Mouse (Mus musculus) kidney, embryonic 16.5 days (tissue): ENCODE measurements at regions not wholly inside any gene's neighbourhood (a gene's known extent, or its start where the extent isn't known, plus 50 kb on each side); places are given as distances from the start of the nearest gene placed in this dataset.

Experiments used
- ATAC-seq: fragments of 200-750 bp; cut with Nextera tagmentation; 2 replicates; pipeline ENCODE4 v1.8.0; 2017; ENCODE audit warnings: moderate TSS enrichment; ENCODE audit not compliant: low FRiP score, low TSS enrichment
- H3K27ac ChIP-seq: fragments of 300-500 bp; sonication (generic); 2 replicates; pipeline ENCODE4 v1.5.1; 2014; ENCODE audit warnings: low read length
- H3K27me3 ChIP-seq: fragments of 300-500 bp; sonication (generic); 2 replicates; pipeline ENCODE4 v1.6.1; 2014; ENCODE audit warnings: low read length, control low read depth, mixed read lengths; ENCODE audit not compliant: insufficient read depth
- H3K36me3 ChIP-seq: fragments of 300-500 bp; sonication (generic); 2 replicates; pipeline ENCODE4 v1.6.1; 2014; ENCODE audit warnings: low read length, control low read depth, mixed read lengths; ENCODE audit not compliant: insufficient read depth
- H3K4me1 ChIP-seq: fragments of 300-500 bp; sonication (generic); 2 replicates; pipeline ENCODE4 v1.6.1; 2014; ENCODE audit warnings: low read length, control low read depth, mixed read lengths; ENCODE audit not compliant: insufficient read depth
- H3K4me2 ChIP-seq: fragments of 300-500 bp; sonication (generic); replicated peaks from 2 replicates; pipeline ENCODE4 v1.6.1; 2014; ENCODE audit warnings: low read depth, low read length
- H3K4me3 ChIP-seq: fragments of 300-500 bp; sonication (generic); 2 replicates; pipeline ENCODE4 v1.5.1; 2014; ENCODE audit warnings: mild to moderate bottlenecking, low read length
- H3K9ac ChIP-seq: fragments of 300-500 bp; sonication (generic); replicated peaks from 2 replicates; pipeline ENCODE4 v1.6.1; 2014; ENCODE audit warnings: low read length
- H3K9me3 ChIP-seq: fragments of 300-500 bp; sonication (generic); 2 replicates; pipeline ENCODE4 v1.6.1; 2016; ENCODE audit warnings: low read length, control low read depth
- WGBS: fragments of 180-500 bp; shearing (Covaris S2); extraction: QIAGEN DNeasy Blood & Tissue Kit; methylation state at CpG from one replicate; pipeline ENCODE4 v1.1.7; 2014; 5-methylcytosine and 5-hydroxymethylcytosine counted together

- Histone ChIP-seq H3K4me2 (no peak overlapping the region), H3K4me1 (peaks cover 8% of the 10 kb centered on the region; the same call in 1 of the 2 replicates), H3K4me3 (no peak overlapping the region), H3K9me3 (no peaks in the 10 kb centered on the region), H3K27me3 (no peaks in the 10 kb centered on the region), H3K9ac (no peak overlapping the region), H3K36me3 (no peaks in the 10 kb centered on the region), H3K27ac (no peak overlapping the region)
- ATAC-seq, result no peak
- WGBS, result 74% methylated on average over 6 of the region's 6 CpGs
Observed at GRCm38 (mm10) chr3:149104080-149104479, 113.7 kb upstream of the Adgrl2 start.

GRCm38 (mm10) chr3:149103469-149103868 lies 113.1 kb upstream of the Adgrl2 start:
- Histone ChIP-seq H3K9ac (no peak overlapping the region), H3K27ac (no peak overlapping the region), H3K4me2 (no peak overlapping the region), H3K4me3 (no peak overlapping the region), H3K27me3 (no peaks in the 10 kb centered on the region), H3K36me3 (no peaks in the 10 kb centered on the region), H3K4me1 (peaks cover 8% of the 10 kb centered on the region; the same call in 1 of the 2 replicates), H3K9me3 (no peaks in the 10 kb centered on the region)
- ATAC-seq, result no peak
- 86% methylated on average over 3 of the region's 3 CpGs for WGBS

GRCm38 (mm10) chr3:149102846-149103245 lies 112.5 kb upstream of the Adgrl2 start:
- no peaks in the 10 kb centered on the region for H3K36me3 ChIP-seq
- no peak for ATAC-seq
- H3K4me3 ChIP-seq, result no peak overlapping the region
- H3K4me2 ChIP-seq, result no peak overlapping the region
- 87% methylated on average over 8 of the region's 8 CpGs for WGBS
- H3K27ac ChIP-seq, result no peak overlapping the region
- no peak overlapping the region for H3K9ac ChIP-seq
- peaks cover 8% of the 10 kb centered on the region; the same call in 1 of the 2 replicates for H3K4me1 ChIP-seq
- no peaks in the 10 kb centered on the region for H3K27me3 ChIP-seq
- H3K9me3 ChIP-seq, result no peaks in the 10 kb centered on the region

- Histone ChIP-seq H3K4me1 (peaks cover 8% of the 10 kb centered on the region; the same call in 1 of the 2 replicates), H3K4me2 (no peak overlapping the region), H3K9ac (no peak overlapping the region), H3K27me3 (no peaks in the 10 kb centered on the region), H3K4me3 (no peak overlapping the region), H3K36me3 (no peaks in the 10 kb centered on the region), H3K27ac (no peak overlapping the region), H3K9me3 (no peaks in the 10 kb centered on the region)
- no peak for ATAC-seq
- WGBS, result 73% methylated on average over 10 of the region's 10 CpGs
Observed at GRCm38 (mm10) chr3:149101785-149102184, 111.4 kb upstream of the Adgrl2 start.

- WGBS, result 60% methylated on average over 4 of the region's 4 CpGs
- Histone ChIP-seq H3K9ac (no peak overlapping the region), H3K9me3 (no peaks in the 10 kb centered on the region), H3K4me1 (no peaks in the 10 kb centered on the region), H3K4me3 (no peak overlapping the region), H3K4me2 (no peak overlapping the region), H3K27ac (no peak overlapping the region), H3K36me3 (no peaks in the 10 kb centered on the region), H3K27me3 (no peaks in the 10 kb centered on the region)
- ATAC-seq, result no peak
Observed at GRCm38 (mm10) chr3:149098764-149099163, 108.4 kb upstream of the Adgrl2 start.

GRCm38 (mm10) chr3:149097026-149097425 lies 106.7 kb upstream of the Adgrl2 start:
- H3K9me3 ChIP-seq, result no peaks in the 10 kb centered on the region
- peaks cover 7% of the 10 kb centered on the region; the same call in 1 of the 2 replicates for H3K4me1 ChIP-seq
- no peak overlapping the region for H3K4me2 ChIP-seq
- no peak overlapping the region for H3K4me3 ChIP-seq
- H3K9ac ChIP-seq, result no peak overlapping the region
- no peak overlapping the region for H3K27ac ChIP-seq
- WGBS, result 82% methylated on average over 4 of the region's 4 CpGs
- no peak for ATAC-seq
- H3K36me3 ChIP-seq, result no peaks in the 10 kb centered on the region
- H3K27me3 ChIP-seq, result no peaks in the 10 kb centered on the region

- peak overlapping the region; percentile 36 for H3K4me2 ChIP-seq
- no peak overlapping the region for H3K4me3 ChIP-seq
- 8% methylated on average over 5 of the region's 5 CpGs for WGBS
Observed at GRCm38 (mm10) chr3:149092649-149093048, 102.3 kb upstream of the Adgrl2 start.

GRCm38 (mm10) chr3:149090103-149090502 lies 99.7 kb upstream of the Adgrl2 start:
- ATAC-seq, result no peak
- H3K36me3 ChIP-seq, result no peaks in the 10 kb centered on the region
- H3K27me3 ChIP-seq, result no peaks in the 10 kb centered on the region
- no peak overlapping the region for H3K4me2 ChIP-seq
- H3K9me3 ChIP-seq, result no peaks in the 10 kb centered on the region
- no peak overlapping the region for H3K4me3 ChIP-seq
- no peak overlapping the region for H3K27ac ChIP-seq
- 25% methylated on average over 5 of the region's 5 CpGs for WGBS
- H3K4me1 ChIP-seq, result peaks cover 46% of the 10 kb centered on the region
- H3K9ac ChIP-seq, result no peak overlapping the region

More at GRCm38 (mm10) chr3:149092649-149093048, 102.3 kb upstream of the Adgrl2 start:
- Histone ChIP-seq H3K27me3 (no peaks in the 10 kb centered on the region), H3K36me3 (no peaks in the 10 kb centered on the region), H3K9ac (no peak overlapping the region), H3K4me1 (peaks cover 26% of the 10 kb centered on the region), H3K9me3 (no peaks in the 10 kb centered on the region), H3K27ac (no peak overlapping the region)
- no peak for ATAC-seq

- H3K27me3 ChIP-seq, result no peaks in the 10 kb centered on the region
- ATAC-seq, result peak; percentile 17; the same call in 1 of the 2 replicates
- peak overlapping the region; percentile 54 for H3K4me2 ChIP-seq
- peak overlapping the region; percentile 58; the same call in 1 of the 2 replicates for H3K27ac ChIP-seq
- 6% methylated on average over 16 of the region's 16 CpGs for WGBS
- peak overlapping the region; percentile 31 for H3K4me3 ChIP-seq
- peak overlapping the region; percentile 42 for H3K9ac ChIP-seq
- H3K9me3 ChIP-seq, result no peaks in the 10 kb centered on the region
- no peaks in the 10 kb centered on the region for H3K36me3 ChIP-seq
- peaks cover 51% of the 10 kb centered on the region for H3K4me1 ChIP-seq
Observed at GRCm38 (mm10) chr3:149088621-149089128, 98.3 kb upstream of the Adgrl2 start.

GRCm38 (mm10) chr3:149087488-149087887 lies 97.1 kb upstream of the Adgrl2 start:
- WGBS, result 52% methylated on average over 8 of the region's 8 CpGs
- Histone ChIP-seq H3K9me3 (no peaks in the 10 kb centered on the region), H3K27me3 (no peaks in the 10 kb centered on the region), H3K4me3 (no peak overlapping the region), H3K36me3 (no peaks in the 10 kb centered on the region), H3K9ac (no peak overlapping the region), H3K4me1 (peaks cover 54% of the 10 kb centered on the region), H3K27ac (peak overlapping the region; percentile 77), H3K4me2 (peak overlapping the region; percentile 11; the same call in 1 of the 2 replicates)
- peak; percentile 67 for ATAC-seq
